Mouse (Mus musculus): ENCODE measurements at regions not wholly inside any gene's neighbourhood (a gene's known extent, or its start where the extent isn't known, plus 50 kb on each side); places are given as distances from the start of the nearest gene placed in this dataset.

DNA sequence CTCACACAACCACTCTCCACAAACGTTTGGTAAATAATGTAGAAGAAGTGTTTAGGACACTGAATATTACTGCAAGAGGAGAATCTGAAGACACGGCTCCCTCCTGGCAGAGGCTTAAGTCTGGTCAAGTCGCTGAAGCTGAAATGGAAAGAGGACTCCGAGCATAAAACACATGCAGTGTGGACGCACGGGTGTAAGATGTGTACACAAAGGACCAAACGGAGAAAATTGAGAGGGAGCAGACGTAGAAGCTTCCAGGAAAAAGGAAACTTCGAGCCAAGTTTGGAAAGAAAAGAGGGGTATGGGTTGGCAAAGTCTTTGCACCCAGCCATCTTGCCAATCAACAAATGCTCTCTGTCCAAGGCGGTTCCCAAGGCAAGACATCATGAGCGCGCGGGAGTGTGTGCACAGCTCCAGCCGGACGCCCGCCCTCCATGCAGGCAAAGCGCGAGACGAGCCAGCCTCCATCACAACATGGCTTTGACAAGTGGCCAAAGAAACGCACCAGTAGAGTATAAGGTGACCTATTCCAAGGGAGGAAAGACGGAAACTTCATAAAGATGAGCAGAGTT lies 465.0 kb upstream of the Pou3f3 start:
- DNase-seq (ENCODE audit: extremely low spot score, low read depth, low spot score), result no peak

DNA sequence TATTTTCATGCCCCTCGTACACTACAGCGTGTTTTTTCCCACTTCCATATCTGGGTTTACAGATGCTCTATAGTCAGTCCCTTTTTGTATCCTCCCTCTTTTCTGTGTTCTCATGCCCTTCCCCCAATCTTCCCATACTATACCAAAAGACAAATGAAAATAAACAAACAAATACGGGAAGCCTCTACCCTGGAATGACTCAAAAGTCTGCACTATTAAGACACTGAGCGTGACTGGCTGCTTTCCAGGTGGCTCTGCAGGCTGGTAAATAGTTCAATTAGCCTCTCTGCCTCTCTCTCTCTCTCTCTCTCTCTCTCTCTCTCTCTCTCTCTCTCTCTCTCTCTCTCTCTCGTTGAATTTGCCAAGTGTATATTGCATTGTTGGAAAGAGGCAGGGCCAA lies 464.5 kb upstream of the Pou3f3 start:
- DNase-seq (ENCODE audit: extremely low spot score, low read depth, low spot score), result no peak

GRCm38 (mm10) chr1:42231897-42232296 lies 463.7 kb upstream of the Pou3f3 start:
- DNase-seq (ENCODE audit: extremely low spot score, low read depth, low spot score), result no peak

DNA sequence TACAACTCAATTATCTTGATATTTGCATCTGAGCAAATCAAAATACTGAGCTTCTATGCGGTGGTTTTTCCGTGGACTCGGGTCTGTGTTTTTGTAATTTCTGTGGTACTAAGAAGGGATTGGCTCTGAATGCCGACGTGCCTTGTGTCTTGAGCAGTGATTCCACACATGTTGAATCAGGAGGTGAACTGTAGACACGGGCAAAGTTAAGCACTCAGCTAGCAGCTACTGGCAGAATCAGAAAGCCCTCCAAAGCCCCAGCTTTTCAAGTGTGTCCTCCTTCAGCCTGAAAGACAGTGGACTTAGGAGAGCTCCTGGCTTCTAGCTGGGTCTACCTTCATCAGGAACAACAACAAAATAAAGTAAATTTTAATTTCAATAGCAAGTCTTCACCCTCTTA lies 462.9 kb upstream of the Pou3f3 start:
- no peak for DNase-seq (ENCODE audit: extremely low spot score, low read depth, low spot score)

DNA sequence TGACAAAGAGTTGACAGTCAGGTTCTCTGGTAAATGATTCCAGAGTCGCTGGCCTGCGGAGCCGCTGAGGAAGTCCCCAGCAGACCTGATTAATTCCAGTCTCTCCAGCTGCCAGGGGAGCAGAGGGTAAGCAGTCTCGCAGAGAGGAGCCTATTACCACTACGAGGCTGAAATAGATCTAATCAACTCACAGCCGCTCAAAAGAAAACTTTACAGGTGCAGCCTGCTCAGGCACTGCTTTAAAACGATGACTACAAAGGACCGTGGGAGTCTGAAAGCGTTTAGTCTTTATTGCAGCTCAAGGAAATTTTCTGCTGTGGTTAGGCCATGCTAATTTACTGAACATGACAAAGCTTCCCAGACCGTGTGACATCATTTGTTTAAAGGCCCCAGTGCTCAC lies 462.3 kb upstream of the Pou3f3 start:
- DNase-seq (ENCODE audit: extremely low spot score, low read depth, low spot score), result peak; percentile 50

- no peak for DNase-seq (ENCODE audit: extremely low spot score, low read depth, low spot score)
Measured at GRCm38 (mm10) chr1:42236466-42237010, 459.0 kb upstream of the Pou3f3 start.

DNA sequence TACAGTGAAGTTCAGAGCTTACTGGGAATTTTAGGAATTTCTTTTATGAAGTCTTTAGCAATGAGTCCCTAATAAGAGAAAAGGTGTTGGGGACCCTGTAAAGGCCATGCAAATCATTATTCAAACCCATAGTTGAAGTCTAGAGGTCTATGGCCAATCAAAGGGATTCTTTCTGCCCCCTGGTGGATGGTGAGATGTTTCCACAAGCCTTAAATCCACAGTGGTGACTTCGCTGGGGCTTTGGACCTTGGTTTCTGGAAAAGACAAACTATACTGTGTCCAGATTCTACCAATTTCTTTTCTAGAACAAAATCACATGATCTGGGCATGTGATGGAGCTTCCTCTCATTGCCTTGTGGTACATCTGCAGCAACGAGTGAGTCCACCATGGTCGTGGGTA lies 457.2 kb upstream of the Pou3f3 start:
- DNase-seq (ENCODE audit: extremely low spot score, low read depth, low spot score), result no peak

DNA sequence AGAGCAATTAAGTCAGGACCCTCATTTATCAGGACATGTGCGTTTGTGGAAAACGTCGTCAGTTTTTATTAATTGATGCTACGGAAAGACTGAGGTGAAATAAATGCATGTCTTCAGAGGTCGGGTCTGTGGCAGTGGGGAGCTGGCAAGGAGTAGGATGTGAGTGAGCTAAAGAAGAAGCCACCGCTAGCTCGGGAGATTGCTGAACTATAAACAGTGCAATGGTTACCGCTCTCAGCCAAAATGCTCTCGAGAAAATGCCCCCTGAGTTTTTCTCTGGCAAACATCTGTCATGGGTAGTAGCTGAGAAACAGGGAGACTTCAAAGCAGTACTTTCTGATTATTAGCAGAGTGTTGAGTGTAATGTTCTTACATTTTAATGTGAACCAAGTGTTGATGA lies 454.4 kb upstream of the Pou3f3 start:
- no peak for DNase-seq (ENCODE audit: extremely low spot score, low read depth, low spot score)

GRCm38 (mm10) chr1:42241601-42242220 lies 453.9 kb upstream of the Pou3f3 start:
- DNase-seq (ENCODE audit: extremely low spot score, low read depth, low spot score), result no peak

- no peak for DNase-seq (ENCODE audit: extremely low spot score, low read depth, low spot score)
Measured at GRCm38 (mm10) chr1:42242586-42243457, 452.7 kb upstream of the Pou3f3 start.

DNA sequence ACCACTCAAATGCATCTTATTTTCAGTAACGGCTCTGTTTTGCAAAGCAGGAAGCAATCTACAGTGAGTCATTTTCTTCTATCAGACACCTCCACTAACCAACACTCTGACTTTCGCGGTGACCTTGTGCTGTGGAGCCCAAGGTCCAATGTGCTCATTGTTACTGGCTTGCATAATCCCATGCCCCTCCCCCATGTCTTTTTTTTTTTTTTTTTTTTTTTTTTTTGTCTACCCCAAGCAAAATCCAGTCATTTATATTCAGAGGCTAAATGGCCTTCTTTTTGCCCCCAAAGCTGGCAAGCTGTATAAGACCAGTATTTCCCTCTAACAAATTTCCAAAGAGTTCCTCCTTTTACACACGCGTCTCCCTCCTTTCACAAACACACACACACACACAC lies 452.1 kb upstream of the Pou3f3 start:
- DNase-seq (ENCODE audit: extremely low spot score, low read depth, low spot score), result no peak

DNA sequence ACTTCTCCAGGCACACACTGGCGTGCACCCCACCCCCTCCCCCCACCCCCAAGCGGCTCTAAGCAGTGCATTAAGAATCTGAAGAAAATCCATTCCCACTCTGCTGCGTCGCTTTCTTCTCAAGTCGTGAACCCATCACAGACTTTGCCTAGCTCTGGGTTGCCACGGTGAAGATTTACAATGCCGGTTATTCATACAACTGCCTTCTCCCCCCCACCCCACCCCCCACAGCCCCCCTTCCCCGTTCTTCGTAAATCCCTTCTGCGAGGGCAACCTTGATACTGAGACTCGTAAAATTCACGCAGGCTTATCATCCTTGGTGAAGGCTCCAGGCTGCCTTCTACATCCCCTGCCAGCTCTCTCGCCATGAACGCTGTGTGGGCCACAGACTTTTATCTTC lies 451.7 kb upstream of the Pou3f3 start:
- DNase-seq (ENCODE audit: extremely low spot score, low read depth, low spot score), result no peak

DNA sequence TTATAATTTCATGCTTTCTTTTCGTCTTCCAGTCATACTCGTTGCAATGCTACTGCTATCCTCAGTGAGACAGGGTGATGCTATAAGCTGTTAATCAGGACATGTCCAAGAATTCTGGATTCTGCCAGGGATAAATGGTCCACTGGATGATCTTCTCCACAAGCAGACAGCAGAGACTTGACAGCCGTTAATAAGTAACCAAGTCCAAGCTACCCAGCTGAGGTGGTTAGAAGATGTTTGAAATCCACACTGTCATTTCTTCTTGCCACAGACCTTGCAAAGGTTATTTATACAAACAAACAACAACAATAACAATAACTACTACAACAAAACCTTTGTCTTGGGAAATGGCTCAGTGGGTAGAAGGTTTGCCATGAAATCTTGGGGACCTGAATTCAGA lies 443.2 kb upstream of the Pou3f3 start:
- DNase-seq (ENCODE audit: extremely low spot score, low read depth, low spot score), result no peak

- DNase-seq (ENCODE audit: extremely low spot score, low read depth, low spot score), result no peak
Measured at GRCm38 (mm10) chr1:42253786-42254185, 441.8 kb upstream of the Pou3f3 start.

- no peak for DNase-seq (ENCODE audit: extremely low spot score, low read depth, low spot score)
Measured at GRCm38 (mm10) chr1:42256911-42257595, 438.5 kb upstream of the Pou3f3 start.

DNA sequence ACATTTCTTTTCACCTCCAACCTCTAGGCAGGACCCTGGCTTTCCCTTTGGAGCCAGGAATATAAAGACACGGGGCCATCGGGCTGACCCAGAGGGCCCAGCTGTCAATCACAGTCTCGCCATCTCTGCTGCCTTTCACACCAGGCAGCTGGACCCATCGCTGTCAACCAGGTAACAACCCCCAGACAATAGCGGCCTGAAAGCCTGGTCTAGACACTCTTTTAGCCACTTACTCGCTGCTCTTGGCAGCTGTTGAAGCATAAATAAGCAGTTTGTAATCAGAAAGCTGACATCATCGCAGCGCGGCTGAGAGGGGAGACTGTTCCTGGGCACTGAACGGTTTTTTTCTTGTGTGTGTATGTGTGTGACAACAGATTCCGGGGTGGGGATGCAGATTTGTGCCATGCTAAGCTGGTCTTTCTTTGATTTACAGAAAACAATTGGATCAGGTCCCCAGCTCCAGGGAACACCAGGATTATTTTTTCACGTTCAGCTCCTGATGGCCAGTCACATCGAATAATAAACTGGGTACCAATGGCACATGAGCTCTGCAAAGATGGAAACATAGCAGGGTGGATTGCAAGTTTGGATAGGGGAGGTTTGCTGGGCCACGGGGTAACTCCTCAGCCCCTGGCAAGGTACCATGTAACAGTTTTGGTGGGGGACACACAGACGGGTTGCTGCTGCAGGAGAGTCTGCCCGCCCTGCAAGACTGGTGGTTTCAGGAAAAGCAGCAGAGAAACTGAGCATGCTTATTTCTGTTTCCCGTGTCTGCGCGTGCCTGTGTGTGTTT lies 437.6 kb upstream of the Pou3f3 start:
- DNase-seq (ENCODE audit: extremely low spot score, low read depth, low spot score), result no peak

- DNase-seq (ENCODE audit: extremely low spot score, low read depth, low spot score), result no peak
Measured at GRCm38 (mm10) chr1:42258594-42258910, 437.0 kb upstream of the Pou3f3 start.

GRCm38 (mm10) chr1:42259216-42259977 lies 436.2 kb upstream of the Pou3f3 start:
- no peak for DNase-seq (ENCODE audit: extremely low spot score, low read depth, low spot score)

GRCm38 (mm10) chr1:42260033-42260925 lies 435.3 kb upstream of the Pou3f3 start:
- DNase-seq (ENCODE audit: extremely low spot score, low read depth, low spot score), result no peak

Data from hindlimb bud, embryonic 11.5 days (tissue).